Mouse (Mus musculus): ENCODE measurements around the gene Lnx1.

The Lnx1 gene

GRCm38 (mm10) chr5:74653766-74654165, 48.9 kb downstream of the Lnx1 start:
- no peak for DNase-seq (ENCODE audit: low read depth, low spot score)

GRCm38 (mm10) chr5:74649122-74649521, 53.6 kb downstream of the Lnx1 start:
- no peak for DNase-seq (ENCODE audit: low read depth, low spot score)

GRCm38 (mm10) chr5:74648216-74648615, 54.5 kb downstream of the Lnx1 start:
- DNase-seq (ENCODE audit: low read depth, low spot score), result no peak

GRCm38 (mm10) chr5:74647584-74647984, 55.1 kb downstream of the Lnx1 start:
- no peak for DNase-seq (ENCODE audit: low read depth, low spot score)

- no peak for DNase-seq (ENCODE audit: low read depth, low spot score)
These were observed 60.4 kb downstream of the Lnx1 start for GRCm38 (mm10) chr5:74642291-74642690.

GRCm38 (mm10) chr5:74641000-74641399, 61.7 kb downstream of the Lnx1 start:
- DNase-seq (ENCODE audit: low read depth, low spot score), result peak; percentile 33

GRCm38 (mm10) chr5:74640504-74640903, 62.2 kb downstream of the Lnx1 start:
- DNase-seq (ENCODE audit: low read depth, low spot score), result no peak

- DNase-seq (ENCODE audit: low read depth, low spot score), result no peak
These were observed 63.2 kb downstream of the Lnx1 start for GRCm38 (mm10) chr5:74639516-74639915.

GRCm38 (mm10) chr5:74634391-74634790, 68.3 kb downstream of the Lnx1 start:
- DNase-seq (ENCODE audit: low read depth, low spot score), result no peak

- no peak for DNase-seq (ENCODE audit: low read depth, low spot score)
These were observed 69.3 kb downstream of the Lnx1 start for GRCm38 (mm10) chr5:74633453-74633852.

- DNase-seq (ENCODE audit: low read depth, low spot score), result no peak
These were observed 70.2 kb downstream of the Lnx1 start for GRCm38 (mm10) chr5:74632369-74633114.

- no peak for DNase-seq (ENCODE audit: low read depth, low spot score)
These were observed 74.7 kb downstream of the Lnx1 start for GRCm38 (mm10) chr5:74628001-74628400.

GRCm38 (mm10) chr5:74624385-74624784, 78.3 kb downstream of the Lnx1 start:
- no peak for DNase-seq (ENCODE audit: low read depth, low spot score)

- DNase-seq (ENCODE audit: low read depth, low spot score), result no peak
These were observed 79.3 kb downstream of the Lnx1 start for GRCm38 (mm10) chr5:74623316-74624000.

GRCm38 (mm10) chr5:74621691-74622470, 80.8 kb downstream of the Lnx1 start:
- no peak for DNase-seq (ENCODE audit: low read depth, low spot score)

- peak; percentile 10 for DNase-seq (ENCODE audit: low read depth, low spot score)
These were observed 84.1 kb downstream of the Lnx1 start for GRCm38 (mm10) chr5:74618573-74619059.

GRCm38 (mm10) chr5:74617816-74618572, 84.7 kb downstream of the Lnx1 start:
- DNase-seq (ENCODE audit: low read depth, low spot score), result no peak

- DNase-seq (ENCODE audit: low read depth, low spot score), result no peak
These were observed 89.1 kb downstream of the Lnx1 start for GRCm38 (mm10) chr5:74613491-74614151.

GRCm38 (mm10) chr5:74612713-74613112, 90.0 kb downstream of the Lnx1 start:
- no peak for DNase-seq (ENCODE audit: low read depth, low spot score)

GRCm38 (mm10) chr5:74610511-74610910, 92.2 kb downstream of the Lnx1 start:
- DNase-seq (ENCODE audit: low read depth, low spot score), result no peak

GRCm38 (mm10) chr5:74606213-74606612, 96.5 kb downstream of the Lnx1 start:
- no peak for DNase-seq (ENCODE audit: low read depth, low spot score)
